Mouse (Mus musculus) hindbrain, embryonic 11.5 days (tissue): Measurements from ENCODE around the gene Tnp2. TPM values are rescaled to one million over a fixed set of nuclear protein-coding genes. Genes with fewer than 3 reads are reported as not detected.

Experiments
- ATAC-seq: fragments of 200-750 bp; cut with Nextera tagmentation; 2 replicates; pipeline ENCODE4 v1.8.0; 2017; ENCODE audit warnings: mild to moderate bottlenecking, moderate TSS enrichment, moderate library complexity; ENCODE audit not compliant: low FRiP score
- DNase-seq: peaks from one replicate; pipeline ENCODE4 v3.0.0-alpha.2; 2015; ENCODE audit warnings: low spot score
- H3K27ac ChIP-seq: fragments of 300-500 bp; sonication (generic); 2 replicates; pipeline ENCODE4 v1.5.1; 2014; ENCODE audit warnings: mild to moderate bottlenecking, low read depth, low read length
- H3K27me3 ChIP-seq: fragments of 300-500 bp; sonication (generic); 2 replicates; pipeline ENCODE4 v1.6.1; 2014; ENCODE audit warnings: mild to moderate bottlenecking, low read length, moderate library complexity, mixed read lengths; ENCODE audit not compliant: control insufficient read depth, insufficient read depth
- H3K36me3 ChIP-seq: fragments of 300-500 bp; sonication (generic); 2 replicates; pipeline ENCODE4 v1.6.1; 2014; ENCODE audit warnings: mild to moderate bottlenecking, low read length, moderate library complexity, mixed read lengths; ENCODE audit not compliant: control insufficient read depth, insufficient read depth
- H3K4me1 ChIP-seq: fragments of 300-500 bp; sonication (generic); replicated peaks from 2 replicates; pipeline ENCODE4 v1.6.1; 2014; ENCODE audit warnings: low read length, mixed read lengths; ENCODE audit not compliant: control insufficient read depth, insufficient read depth
- H3K4me2 ChIP-seq: fragments of 300-500 bp; sonication (generic); replicated peaks from 2 replicates; pipeline ENCODE4 v1.6.1; 2014; ENCODE audit warnings: mild to moderate bottlenecking, low read depth, low read length
- H3K4me3 ChIP-seq: fragments of 300-500 bp; sonication (generic); 2 replicates; pipeline ENCODE4 v1.5.1; 2014; ENCODE audit warnings: low read depth, low read length
- H3K9ac ChIP-seq: fragments of 300-500 bp; sonication (generic); 2 replicates; pipeline ENCODE4 v1.6.1; 2014; ENCODE audit warnings: low read depth, low read length
- H3K9me3 ChIP-seq: fragments of 300-500 bp; sonication (generic); 2 replicates; pipeline ENCODE4 v1.6.1; 2016; ENCODE audit warnings: low read length; ENCODE audit not compliant: control insufficient read depth
- WGBS: fragments of 180-500 bp; shearing (Covaris S2); extraction: QIAGEN DNeasy Blood & Tissue Kit; methylation state at CpG from one replicate; pipeline ENCODE4 v1.1.7; 2014; 5-methylcytosine and 5-hydroxymethylcytosine counted together
- polyA plus RNA-seq: library from polyadenylated mRNA; unstranded; fragments of >200 nt; fragmentation: Nextera tagmentation; extraction: Ambion mirVana; gene quantifications from 2 replicates; pipeline ENCODE4 v1.2.1, GENCODE M21; 2014

Gene Tnp2
- polyA plus RNA-seq, 1 experiment from 2014 or later, result not detected

DNA sequence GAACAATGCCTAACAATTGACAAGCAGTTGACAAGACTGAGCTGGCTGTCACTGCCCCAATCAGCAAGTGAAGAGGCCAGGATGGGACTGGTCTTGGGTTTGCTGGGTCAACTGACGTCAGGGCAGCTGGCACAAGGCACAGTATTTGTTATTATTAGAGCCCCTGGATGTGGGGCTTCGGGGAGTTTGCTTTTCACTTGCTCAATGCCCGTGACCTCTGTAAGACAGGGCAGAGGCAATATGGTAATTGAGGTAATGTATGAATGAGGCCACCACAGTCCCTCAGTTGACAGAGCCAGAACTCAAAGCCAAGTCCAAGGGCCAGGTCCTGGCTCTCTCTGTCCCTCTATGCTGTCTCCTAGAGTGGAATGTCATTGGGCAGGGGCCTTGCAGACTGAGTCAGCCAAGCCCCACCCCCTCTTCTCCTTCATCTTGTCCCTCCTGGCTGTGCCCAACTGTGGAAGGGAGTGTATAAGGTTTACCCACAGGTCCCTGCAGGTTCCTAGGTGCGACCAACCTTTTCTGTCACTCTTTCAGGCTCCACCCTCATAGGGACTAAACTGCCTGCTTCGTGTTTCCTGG lies 10.8 kb downstream of the Tnp2 start:
- Histone ChIP-seq H3K4me1 (no peaks in the 10 kb centered on the region; the same call in 1 of the 2 replicates), H3K4me3 (no peak overlapping the region), H3K36me3 (no peaks in the 10 kb centered on the region), H3K27me3 (no peaks in the 10 kb centered on the region; the same call in 1 of the 2 replicates), H3K27ac (no peak overlapping the region), H3K9ac (no peak overlapping the region), H3K9me3 (no peaks in the 10 kb centered on the region), H3K4me2 (no peak overlapping the region)
- 64% methylated on average over 5 of the region's 5 CpGs for WGBS
- DNase-seq (no peak), ATAC-seq (no peak)

GRCm38 (mm10) chr16:10776322-10776721 lies 12.1 kb downstream of the Tnp2 start:
- Histone ChIP-seq H3K27me3 (no peaks in the 10 kb centered on the region), H3K9ac (no peak overlapping the region), H3K4me3 (no peak overlapping the region), H3K27ac (no peak overlapping the region), H3K4me2 (no peak overlapping the region), H3K4me1 (no peaks in the 10 kb centered on the region), H3K36me3 (no peaks in the 10 kb centered on the region), H3K9me3 (no peaks in the 10 kb centered on the region)
- no peak for DNase-seq
- ATAC-seq, result no peak; the same call in 1 of the 2 replicates
- 62% methylated on average over 7 of the region's 7 CpGs for WGBS

DNA sequence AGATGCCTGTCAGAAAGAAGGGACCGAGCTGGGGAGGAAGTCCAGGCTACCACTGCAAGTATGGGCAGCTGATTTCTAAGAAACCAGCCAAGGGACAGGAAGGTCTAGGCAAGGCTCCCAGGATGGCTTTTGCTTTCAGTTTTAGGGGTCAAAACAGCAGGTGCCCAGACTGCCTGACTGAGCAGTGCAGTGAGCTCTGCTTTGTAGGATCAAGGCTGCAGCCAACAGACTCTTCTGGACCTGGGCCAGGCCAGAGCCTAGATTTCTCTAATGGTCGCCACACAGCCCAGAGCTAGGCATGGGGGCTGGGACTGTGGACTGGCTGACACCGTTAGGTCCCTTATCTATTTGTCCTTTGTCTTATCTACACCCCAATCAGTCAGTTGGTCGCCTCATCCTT lies 13.7 kb downstream of the Tnp2 start:
- H3K9me3 ChIP-seq, result no peaks in the 10 kb centered on the region
- no peak overlapping the region for H3K4me3 ChIP-seq
- ATAC-seq (no peak), DNase-seq (no peak)
- no peaks in the 10 kb centered on the region for H3K36me3 ChIP-seq
- no peaks in the 10 kb centered on the region for H3K4me1 ChIP-seq
- WGBS, result 82% methylated on average over 4 of the region's 4 CpGs
- no peak overlapping the region for H3K9ac ChIP-seq
- no peak overlapping the region for H3K27ac ChIP-seq
- H3K4me2 ChIP-seq, result no peak overlapping the region
- no peaks in the 10 kb centered on the region for H3K27me3 ChIP-seq

- DNase-seq (no peak), ATAC-seq (no peak)
- Histone ChIP-seq H3K9me3 (no peaks in the 10 kb centered on the region), H3K36me3 (no peaks in the 10 kb centered on the region), H3K9ac (no peak overlapping the region), H3K27ac (no peak overlapping the region), H3K27me3 (no peaks in the 10 kb centered on the region), H3K4me3 (no peak overlapping the region), H3K4me2 (no peak overlapping the region), H3K4me1 (no peaks in the 10 kb centered on the region)
- WGBS, result 88% methylated on average over 8 of the region's 8 CpGs
These were observed 14.9 kb downstream of the Tnp2 start for GRCm38 (mm10) chr16:10773543-10773942.

DNA sequence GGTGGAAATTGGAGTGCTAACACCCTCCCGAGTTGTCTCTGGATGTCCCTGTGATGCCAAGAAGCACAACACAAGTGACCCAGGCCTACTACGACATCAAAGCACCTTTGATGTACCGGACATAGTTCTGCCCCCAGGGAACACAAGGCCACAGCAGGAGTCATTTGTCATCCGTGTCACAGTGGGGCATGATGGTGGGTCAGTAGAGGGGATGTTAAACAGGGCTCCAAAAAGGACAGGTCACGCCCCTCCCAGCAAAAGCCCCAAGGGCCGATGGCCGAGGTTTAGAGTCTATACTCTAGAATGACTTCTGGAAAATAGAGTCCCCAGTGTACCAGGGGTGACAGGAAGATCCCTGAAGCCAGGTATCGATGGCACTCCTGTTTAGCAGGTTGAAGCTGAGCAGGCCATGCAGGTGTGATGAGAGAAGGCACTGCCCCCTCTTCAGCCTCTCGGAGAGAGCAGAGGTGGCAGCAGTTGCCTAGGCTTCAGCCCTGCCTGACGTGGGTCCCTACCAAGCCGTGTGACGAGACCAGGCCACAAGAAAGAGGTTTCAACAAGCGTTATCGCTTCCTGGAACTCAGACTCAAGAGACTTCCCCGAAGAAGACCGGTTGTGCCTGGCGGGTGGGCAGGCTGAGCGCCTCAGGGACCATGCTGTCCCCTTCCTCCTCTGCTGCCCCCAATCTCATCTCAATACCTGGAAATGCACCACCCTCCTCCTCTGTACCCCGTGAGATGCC lies 16.5 kb downstream of the Tnp2 start:
- ATAC-seq (no peak), DNase-seq (no peak)
- Histone ChIP-seq H3K9ac (no peak overlapping the region), H3K4me3 (no peak overlapping the region), H3K27ac (no peak overlapping the region), H3K27me3 (no peaks in the 10 kb centered on the region), H3K4me2 (no peak overlapping the region), H3K9me3 (no peaks in the 10 kb centered on the region), H3K36me3 (no peaks in the 10 kb centered on the region), H3K4me1 (no peaks in the 10 kb centered on the region)
- 50% methylated on average over 19 of the region's 19 CpGs for WGBS

DNA sequence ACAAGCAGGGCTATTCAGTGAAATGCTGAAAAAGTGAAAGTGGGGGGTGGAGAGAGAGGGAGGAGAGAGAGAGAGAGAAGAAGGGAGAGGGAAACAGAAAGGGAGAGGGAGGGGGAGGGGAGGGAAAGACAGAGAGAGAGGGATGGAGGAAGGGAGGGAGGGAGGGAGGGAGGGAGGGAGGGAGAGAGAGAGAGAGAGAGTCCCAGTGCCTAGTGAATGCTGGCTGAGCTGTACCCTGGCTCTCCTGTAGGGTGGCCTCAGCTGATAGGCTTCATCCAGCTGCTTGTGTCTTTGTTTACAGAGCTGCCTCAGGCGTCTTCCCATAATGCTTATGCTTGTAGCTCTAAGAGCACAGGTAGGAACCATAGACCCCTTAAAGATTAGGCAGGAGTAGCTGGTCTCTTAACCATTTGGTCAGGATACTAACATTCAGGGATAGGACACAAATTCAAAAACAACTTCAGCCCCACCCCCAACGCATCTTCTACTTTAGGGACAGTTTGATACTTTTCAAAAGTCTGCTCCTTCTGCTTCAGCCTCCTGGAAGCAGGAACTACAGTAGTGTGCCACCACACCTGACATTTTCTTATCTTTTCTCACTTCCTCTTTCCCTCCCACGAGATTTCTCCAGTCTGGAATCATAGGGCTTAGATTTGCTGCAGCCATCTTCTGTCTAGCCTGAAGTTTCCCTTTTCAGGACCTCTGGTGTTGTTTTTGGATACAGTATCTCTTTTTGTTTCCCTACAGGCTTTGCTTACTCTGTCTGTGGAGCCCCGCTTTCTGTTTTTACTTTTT lies 17.7 kb downstream of the Tnp2 start:
- H3K9ac ChIP-seq, result no peak overlapping the region
- no peak overlapping the region for H3K27ac ChIP-seq
- WGBS, result 50% methylated on average over 4 of the region's 4 CpGs
- H3K4me3 ChIP-seq, result no peak overlapping the region
- ATAC-seq, result no peak
- H3K36me3 ChIP-seq, result no peaks in the 10 kb centered on the region
- H3K27me3 ChIP-seq, result no peaks in the 10 kb centered on the region
- H3K4me1 ChIP-seq, result no peaks in the 10 kb centered on the region
- no peak overlapping the region for H3K4me2 ChIP-seq
- H3K9me3 ChIP-seq, result no peaks in the 10 kb centered on the region
- DNase-seq, result no peak

GRCm38 (mm10) chr16:10769661-10770060 lies 18.8 kb downstream of the Tnp2 start:
- no peaks in the 10 kb centered on the region for H3K36me3 ChIP-seq
- no peak overlapping the region for H3K4me3 ChIP-seq
- 47% methylated on average over 2 of the region's 2 CpGs for WGBS
- H3K9ac ChIP-seq, result no peak overlapping the region
- no peak for ATAC-seq
- DNase-seq, result no peak
- no peak overlapping the region for H3K27ac ChIP-seq
- H3K4me1 ChIP-seq, result no peaks in the 10 kb centered on the region
- H3K27me3 ChIP-seq, result no peaks in the 10 kb centered on the region
- H3K9me3 ChIP-seq, result no peaks in the 10 kb centered on the region
- no peak overlapping the region for H3K4me2 ChIP-seq

GRCm38 (mm10) chr16:10768821-10769220 lies 19.6 kb downstream of the Tnp2 start:
- no peak for ATAC-seq
- H3K27ac ChIP-seq, result no peak overlapping the region
- no peaks in the 10 kb centered on the region for H3K4me1 ChIP-seq
- H3K36me3 ChIP-seq, result no peaks in the 10 kb centered on the region
- no peaks in the 10 kb centered on the region for H3K9me3 ChIP-seq
- H3K9ac ChIP-seq, result no peak overlapping the region
- no peaks in the 10 kb centered on the region for H3K27me3 ChIP-seq
- H3K4me3 ChIP-seq, result no peak overlapping the region
- WGBS, result 63% methylated on average over 9 of the region's 9 CpGs
- no peak for DNase-seq
- H3K4me2 ChIP-seq, result no peak overlapping the region
